Mouse (Mus musculus) cortical plate, adult 2 months (tissue): ENCODE results near the gene Prkar2a. TPM values are rescaled to one million over a fixed set of nuclear protein-coding genes. Genes with fewer than 3 reads are reported as not detected.
A peak's percentile ranks its signal among the peaks of the same experiment; 100 is the strongest.

Source experiments
- H3K27ac ChIP-seq: fragments of 200-500 bp; 2 replicates; pipeline ENCODE4 v1.5.1; 2012; ENCODE audit warnings: low read length, control low read depth, inconsistent platforms; ENCODE audit not compliant: insufficient read depth
- H3K4me1 ChIP-seq: fragments of 200-500 bp; 2 replicates; pipeline ENCODE4 v1.6.1; 2011; ENCODE audit warnings: low read length; ENCODE audit not compliant: control insufficient read depth, insufficient read depth
- H3K4me3 ChIP-seq: fragments of 200-500 bp; 2 replicates; pipeline ENCODE4 v1.5.1; 2011; ENCODE audit warnings: mild to moderate bottlenecking, low read length, control low read depth; ENCODE audit not compliant: insufficient read depth
- CTCF ChIP-seq: fragments of 200-500 bp; IDR thresholded peaks from 2 replicates; pipeline ENCODE4 v1.5.1; 2011; ENCODE audit warnings: mild to moderate bottlenecking, control low read depth, low read length; ENCODE audit not compliant: insufficient read depth; ENCODE audit errors: extremely low read depth
- POLR2A ChIP-seq: fragments of 200-500 bp; IDR thresholded peaks from 2 replicates; pipeline ENCODE4 v1.6.1; 2011; ENCODE audit warnings: mild to moderate bottlenecking, low read length, control low read depth; ENCODE audit not compliant: insufficient read depth; ENCODE audit errors: extremely low read depth
- polyA plus RNA-seq: library from polyadenylated mRNA; depleted of rRNA; stranded (reverse); fragments of >200 nt; gene quantifications from 2 replicates; pipeline ENCODE4 v1.2.3, GENCODE M21; 2012

The Prkar2a gene
- polyA plus RNA-seq, 1 experiment: 21.2 TPM

DNA sequence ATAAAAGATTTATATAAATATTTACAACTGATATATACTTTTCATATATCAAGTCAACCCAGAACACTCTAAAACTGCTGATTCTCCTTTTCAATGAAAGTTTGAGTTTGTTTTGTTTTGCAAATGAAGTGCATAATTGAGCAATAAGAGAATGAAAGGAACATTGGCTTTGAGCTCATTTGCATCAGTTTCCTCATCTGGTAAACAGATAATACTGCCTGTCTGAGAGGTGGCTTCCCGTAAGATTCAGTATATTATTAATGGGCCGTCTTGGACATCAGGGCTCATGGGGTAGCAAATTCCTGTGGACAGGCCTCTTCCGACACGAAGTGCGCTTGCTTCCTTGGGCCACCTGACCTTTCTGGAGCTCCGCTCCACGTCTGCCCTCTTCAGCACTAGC lies 21.7 kb downstream of the Prkar2a start:
- TF ChIP-seq POLR2A (no peak), CTCF (no peak)
- H3K27ac ChIP-seq: no peak overlapping the region
- H3K4me1 ChIP-seq: peaks cover 12% of the 10 kb centered on the region
- H3K4me3 ChIP-seq: no peak overlapping the region

DNA sequence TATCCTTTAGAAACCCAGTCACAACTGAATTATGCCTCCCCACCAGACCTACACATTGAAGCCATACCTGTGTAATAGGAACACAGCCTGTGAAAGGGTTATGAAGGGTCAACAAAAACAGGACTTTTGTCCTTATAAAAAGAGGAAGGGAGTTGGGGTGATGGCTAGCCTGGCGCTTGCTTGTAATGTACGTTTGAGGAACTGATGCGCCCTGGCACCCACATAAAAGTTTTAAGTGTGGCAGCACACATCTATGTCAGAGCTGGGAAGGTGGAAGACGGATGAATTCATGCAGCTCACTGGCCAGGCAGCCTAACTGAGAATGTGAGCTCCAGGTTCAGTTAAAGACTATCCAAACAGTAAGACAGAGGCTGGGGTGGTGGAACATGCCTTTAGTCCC lies 27.1 kb downstream of the Prkar2a start:
- no peak for TF ChIP-seq CTCF
- TF ChIP-seq POLR2A: no peak
- no peak overlapping the region for H3K4me3 ChIP-seq
- H3K4me1 ChIP-seq: peaks cover 2% of the 10 kb centered on the region
- H3K27ac ChIP-seq: no peak overlapping the region

DNA sequence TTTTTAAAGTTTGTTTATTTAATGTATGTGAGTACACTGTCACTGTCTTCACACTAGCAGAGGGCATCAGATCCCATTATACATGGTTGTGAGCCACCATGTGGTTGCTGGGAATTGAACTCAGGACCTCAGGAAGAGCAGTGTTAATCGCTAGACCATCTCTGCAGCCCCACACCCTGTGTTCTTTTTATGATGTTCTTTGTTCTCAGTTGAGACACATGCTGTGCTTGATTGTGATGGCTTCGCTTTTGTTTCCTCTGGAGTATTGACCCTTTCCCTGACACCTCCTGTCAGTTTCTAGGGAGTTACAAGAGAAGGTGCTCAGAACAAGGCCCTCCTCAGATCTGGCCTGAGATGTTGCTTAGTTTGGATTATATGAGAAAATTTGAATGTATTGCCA lies 34.6 kb downstream of the Prkar2a start:
- peaks cover 2% of the 10 kb centered on the region; the same call in 1 of the 2 replicates for H3K4me1 ChIP-seq
- H3K27ac ChIP-seq: no peak overlapping the region
- TF ChIP-seq POLR2A: no peak
- TF ChIP-seq CTCF: no peak
- H3K4me3 ChIP-seq: no peak overlapping the region

DNA sequence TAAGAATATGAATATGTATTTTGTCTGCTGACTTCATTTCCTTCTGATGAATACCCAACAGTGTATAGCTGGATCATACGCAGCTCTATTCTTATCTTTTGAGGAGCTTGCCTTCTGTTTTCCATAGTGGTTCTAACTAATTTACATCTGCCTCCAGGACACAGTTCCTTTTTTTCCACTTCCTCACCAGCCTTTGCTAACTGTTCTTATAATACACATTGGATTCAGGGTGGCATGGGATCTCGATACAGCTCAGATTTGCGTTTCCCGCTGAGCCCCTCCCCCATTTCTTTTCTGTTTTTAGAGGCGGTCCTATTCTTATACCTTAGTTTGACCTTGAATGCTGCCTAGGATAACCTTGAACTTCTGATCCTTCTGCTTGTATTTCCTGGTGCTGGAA lies 37.0 kb downstream of the Prkar2a start:
- TF ChIP-seq POLR2A (no peak), CTCF (no peak)

DNA sequence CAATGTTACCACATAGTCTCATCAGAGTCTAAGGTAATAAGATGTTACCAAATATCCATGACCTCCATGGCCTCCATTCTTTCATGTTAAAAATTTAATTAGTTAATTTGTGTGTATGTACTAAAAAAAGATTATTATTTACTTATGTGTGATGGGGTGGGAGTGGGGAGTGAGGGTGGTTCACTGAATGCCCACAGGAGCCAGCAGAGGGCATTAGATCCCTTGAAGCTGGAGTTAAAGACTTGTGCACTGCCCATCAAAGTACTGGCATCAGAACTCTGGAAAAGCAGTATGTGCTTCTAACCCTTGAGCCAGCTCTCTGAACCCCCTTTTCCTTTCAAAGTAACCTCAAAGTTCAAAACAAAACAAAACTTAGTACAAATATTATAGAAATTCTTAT lies 39.9 kb downstream of the Prkar2a start:
- H3K4me1 ChIP-seq: peaks cover 2% of the 10 kb centered on the region; the same call in 1 of the 2 replicates
- TF ChIP-seq CTCF (peak; percentile 25; the same call in 1 of the 2 replicates), POLR2A (no peak)
- H3K27ac ChIP-seq: no peak overlapping the region
- no peak overlapping the region for H3K4me3 ChIP-seq

More for the DNA sequence above, 37.0 kb downstream of the Prkar2a start:
- no peak overlapping the region for H3K27ac ChIP-seq
- H3K4me3 ChIP-seq: no peak overlapping the region
- peaks cover 2% of the 10 kb centered on the region; the same call in 1 of the 2 replicates for H3K4me1 ChIP-seq

DNA sequence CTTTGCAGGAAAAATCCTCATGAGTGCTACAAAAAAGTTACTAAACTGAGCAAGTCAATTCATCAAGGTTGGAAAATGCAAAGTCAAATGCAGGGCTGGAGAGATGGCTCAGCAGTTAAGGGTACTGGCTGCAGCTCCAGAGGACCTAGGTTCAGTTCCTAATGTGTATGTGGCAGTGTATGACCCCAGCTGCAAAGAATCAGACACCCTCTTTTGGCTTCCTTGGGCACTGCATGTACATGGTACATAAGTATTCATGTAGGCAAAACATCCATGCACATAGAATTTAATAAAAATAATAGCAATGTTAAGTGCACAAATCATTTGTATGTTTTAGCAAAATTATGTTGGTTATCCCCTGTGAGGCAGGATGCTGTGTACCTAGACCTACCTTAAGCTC lies 43.3 kb downstream of the Prkar2a start:
- TF ChIP-seq CTCF (no peak), POLR2A (no peak)
- no peaks in the 10 kb centered on the region for H3K4me1 ChIP-seq
- H3K27ac ChIP-seq: no peak overlapping the region
- no peak overlapping the region for H3K4me3 ChIP-seq

DNA sequence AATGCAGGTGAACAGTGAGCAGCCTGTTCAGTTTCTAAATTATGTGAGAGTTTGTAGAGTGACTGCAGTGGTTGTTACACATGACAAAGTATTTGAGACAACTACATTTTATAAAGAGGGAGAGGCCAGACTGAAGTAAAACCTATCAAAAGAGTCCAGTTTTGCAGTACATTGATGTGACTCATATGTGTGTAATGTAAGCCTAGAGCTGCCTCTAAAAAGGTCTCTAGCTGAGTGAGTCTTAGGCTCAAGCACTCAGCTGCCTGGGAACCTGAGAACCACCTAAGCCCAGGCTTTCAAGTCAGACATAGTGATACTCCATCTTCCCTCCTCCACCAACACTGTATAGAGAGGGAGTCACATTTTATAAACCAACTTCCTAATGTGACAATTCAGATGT lies 45.5 kb downstream of the Prkar2a start:
- H3K27ac ChIP-seq: no peak overlapping the region
- TF ChIP-seq CTCF (no peak), POLR2A (no peak)
- H3K4me1 ChIP-seq: no peaks in the 10 kb centered on the region
- no peak overlapping the region for H3K4me3 ChIP-seq

DNA sequence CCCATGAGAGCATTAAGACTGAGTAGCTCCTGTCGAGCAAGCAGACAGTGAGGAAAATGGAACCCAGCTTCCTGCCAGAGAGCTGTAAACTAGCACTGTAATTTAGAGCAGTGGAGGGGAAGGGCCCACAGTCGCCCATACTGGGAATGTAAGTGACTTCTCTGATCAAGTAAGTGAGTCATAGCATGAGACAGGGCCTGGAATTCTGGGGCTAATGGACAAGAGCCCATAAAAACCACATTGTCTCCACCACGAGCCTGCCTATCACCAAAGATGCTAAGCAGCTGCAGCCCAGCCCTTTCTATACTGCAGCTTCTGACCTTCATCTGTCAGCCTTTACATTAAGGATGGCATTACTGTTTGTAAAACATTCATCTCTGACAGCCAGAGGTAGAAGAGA lies 50.1 kb downstream of the Prkar2a start:
- no peak overlapping the region for H3K4me3 ChIP-seq
- no peak overlapping the region for H3K27ac ChIP-seq
- no peak for TF ChIP-seq CTCF
- no peak for TF ChIP-seq POLR2A
- H3K4me1 ChIP-seq: no peaks in the 10 kb centered on the region

DNA sequence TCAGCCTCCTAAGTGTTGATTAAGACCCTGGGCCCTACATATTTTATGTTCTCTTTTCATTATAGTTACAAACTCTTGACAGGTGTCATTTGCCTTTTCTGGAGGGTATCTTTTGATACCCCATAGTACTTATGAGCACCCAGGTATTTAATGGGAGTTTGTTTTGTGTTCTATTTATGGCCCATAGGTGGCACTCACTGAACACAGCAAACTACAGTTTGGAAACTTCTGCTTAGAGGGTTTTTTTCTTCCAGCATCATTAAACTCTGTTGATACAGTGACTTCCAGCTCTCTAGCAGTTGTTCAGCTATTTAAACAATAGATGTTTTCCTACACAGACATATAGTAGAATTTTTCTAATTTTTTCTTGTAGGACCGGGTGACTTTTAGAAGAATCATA lies 50.9 kb downstream of the Prkar2a start:
- H3K4me1 ChIP-seq: no peaks in the 10 kb centered on the region
- no peak overlapping the region for H3K4me3 ChIP-seq
- no peak overlapping the region for H3K27ac ChIP-seq
- TF ChIP-seq CTCF (no peak), POLR2A (no peak)

DNA sequence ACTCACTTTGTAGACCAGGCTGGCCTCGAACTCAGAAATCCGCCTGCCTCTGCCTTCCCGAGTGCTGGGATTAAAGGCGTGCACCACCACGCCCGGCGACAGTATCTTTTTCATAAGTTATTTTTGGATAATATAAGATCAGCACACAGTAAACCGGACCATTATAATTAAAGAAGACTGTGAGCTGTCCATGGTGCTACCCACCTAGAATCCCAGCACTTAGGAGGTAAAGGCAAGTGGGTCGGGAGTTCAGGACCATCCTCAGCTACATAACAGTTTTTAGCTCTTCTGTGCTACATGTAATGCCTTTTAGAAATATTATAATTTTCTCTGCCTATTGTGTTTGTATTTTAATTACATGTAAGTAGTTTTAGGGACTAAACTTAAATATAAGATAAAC lies 52.9 kb downstream of the Prkar2a start:
- TF ChIP-seq POLR2A (no peak), CTCF (no peak)

DNA sequence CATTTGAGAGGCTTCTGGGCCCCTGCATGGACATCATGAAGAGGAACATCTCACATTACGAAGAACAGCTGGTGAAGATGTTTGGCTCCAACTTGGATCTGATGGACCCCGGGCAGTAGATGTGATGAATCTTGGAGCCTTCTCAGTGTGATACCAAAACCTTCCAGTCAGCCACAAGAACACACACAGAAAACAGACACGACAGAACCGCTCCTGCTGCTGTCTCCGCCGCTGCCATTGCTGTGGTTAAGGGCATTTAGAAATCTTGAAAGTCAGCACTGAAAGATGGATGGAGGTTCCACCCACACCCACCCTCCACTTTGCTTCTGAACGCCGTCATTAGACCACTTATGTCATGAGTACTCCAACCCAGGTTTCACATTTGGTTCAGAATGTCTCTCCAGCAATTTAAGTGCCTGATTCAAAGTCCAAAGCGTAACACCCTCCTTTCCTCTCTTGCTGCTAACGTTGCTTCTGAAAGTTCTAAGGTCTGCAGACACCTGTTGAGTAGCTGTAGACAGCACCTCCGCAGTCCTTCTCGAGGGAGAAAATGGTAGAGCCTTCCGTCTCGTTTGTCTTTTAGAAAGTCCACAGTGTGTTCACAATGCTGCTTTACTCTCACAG lies 57.9 kb downstream of the Prkar2a start:
- H3K4me3 ChIP-seq: no peak overlapping the region
- no peak overlapping the region for H3K27ac ChIP-seq
- H3K4me1 ChIP-seq: no peaks in the 10 kb centered on the region
- no peak for TF ChIP-seq POLR2A
- TF ChIP-seq CTCF: no peak

More for the DNA sequence above, 52.9 kb downstream of the Prkar2a start:
- Histone ChIP-seq H3K4me3 (no peak overlapping the region), H3K4me1 (no peaks in the 10 kb centered on the region), H3K27ac (no peak overlapping the region)
